Mouse (Mus musculus) ovary, postnatal 10 days (tissue): ENCODE measurements around the gene Tcfl5.
A peak's percentile ranks its signal among the peaks of the same experiment; 100 is the strongest.

ENCODE experiments used
- DNase-seq: peaks from one replicate; pipeline ENCODE4 v3.0.0; 2022; ENCODE audit warnings: low spot score

The Tcfl5 gene

GRCm38 (mm10) chr2:180642555-180643260 lies at the start of gene Tcfl5:
Tcfl5 (minus strand) TSS chr2:180642708.
- DNase-seq = no peak

GRCm38 (mm10) chr2:180689841-180690240 lies 47.3 kb upstream of the Tcfl5 start:
- no peak for DNase-seq

GRCm38 (mm10) chr2:180684031-180684430 lies 41.5 kb upstream of the Tcfl5 start:
- no peak for DNase-seq

GRCm38 (mm10) chr2:180683524-180683923 lies 41.0 kb upstream of the Tcfl5 start:
- DNase-seq = no peak

- DNase-seq = no peak
Measured at GRCm38 (mm10) chr2:180681225-180681624, 38.7 kb upstream of the Tcfl5 start.

GRCm38 (mm10) chr2:180678609-180679140 lies 36.2 kb upstream of the Tcfl5 start:
- DNase-seq = peak; percentile 33

GRCm38 (mm10) chr2:180676706-180677105 lies 34.2 kb upstream of the Tcfl5 start:
- DNase-seq = no peak

GRCm38 (mm10) chr2:180662008-180662407 lies 19.5 kb upstream of the Tcfl5 start:
- no peak for DNase-seq

GRCm38 (mm10) chr2:180660521-180660920 lies 18.0 kb upstream of the Tcfl5 start:
- no peak for DNase-seq

GRCm38 (mm10) chr2:180659353-180660150 lies 17.0 kb upstream of the Tcfl5 start:
- no peak for DNase-seq

GRCm38 (mm10) chr2:180658381-180658780 lies 15.9 kb upstream of the Tcfl5 start:
- DNase-seq = no peak

GRCm38 (mm10) chr2:180657394-180658013 lies 15.0 kb upstream of the Tcfl5 start:
- DNase-seq = peak; percentile 28

- DNase-seq = no peak
Measured at GRCm38 (mm10) chr2:180655150-180655549, 12.6 kb upstream of the Tcfl5 start.

- no peak for DNase-seq
Measured at GRCm38 (mm10) chr2:180654666-180655065, 12.2 kb upstream of the Tcfl5 start.

- DNase-seq = no peak
Measured at GRCm38 (mm10) chr2:180646841-180647240, 4.3 kb upstream of the Tcfl5 start.

GRCm38 (mm10) chr2:180643626-180644025 lies 1.1 kb upstream of the Tcfl5 start:
- DNase-seq = no peak

- no peak for DNase-seq
Measured at GRCm38 (mm10) chr2:180641576-180642554, 643 bp downstream of the Tcfl5 start.

GRCm38 (mm10) chr2:180611882-180612281 lies 30.6 kb downstream of the Tcfl5 start:
- DNase-seq = no peak

- DNase-seq = no peak
Measured at GRCm38 (mm10) chr2:180610283-180610682, 32.2 kb downstream of the Tcfl5 start.

GRCm38 (mm10) chr2:180604781-180605180 lies 37.7 kb downstream of the Tcfl5 start:
- DNase-seq = no peak

- DNase-seq = no peak
Measured at GRCm38 (mm10) chr2:180600569-180601021, 41.9 kb downstream of the Tcfl5 start.
